Mouse (Mus musculus): ENCODE data around the gene Cyp2j5. TPM values are rescaled to one million over a fixed set of nuclear protein-coding genes. Genes with fewer than 3 reads are reported as not detected.
"Not testable (repeated sequence)": the region's sequence is repeated elsewhere in the genome, so short reads cannot be mapped to it uniquely, and the experiment has no call there.

Cyp2j5 gene
- polyA plus RNA-seq, 1 experiment from 2014 or later: not detected

DNA sequence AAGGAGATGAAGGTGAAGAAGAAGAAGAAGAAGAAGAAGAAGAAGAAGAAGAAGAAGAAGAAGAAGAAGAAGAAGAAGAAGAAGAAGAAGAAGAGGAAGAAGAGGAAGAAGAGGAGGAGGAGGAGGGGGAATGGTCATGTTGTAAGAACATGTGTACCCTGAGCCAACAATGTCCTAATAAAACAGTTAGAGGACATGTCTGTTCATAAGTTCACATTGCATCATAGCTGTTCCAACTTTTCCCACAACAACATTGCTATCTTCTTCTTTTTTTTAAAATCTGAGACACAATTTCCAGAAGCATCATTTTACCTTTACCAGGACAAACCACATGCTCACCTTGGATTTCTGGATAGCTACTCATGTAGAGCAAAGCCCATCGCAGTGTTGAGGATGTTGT lies 28.5 kb downstream of the Cyp2j5 start:
- H3K36me3 ChIP-seq: no peaks in the 10 kb centered on the region
- WGBS: 80% methylated on average over 1 of the region's 1 CpGs
- ATAC-seq (ENCODE audit: insufficient number of reproducible peaks, low FRiP score, low TSS enrichment, low read depth): no peak
- H3K9ac ChIP-seq: no peak overlapping the region
- H3K4me3 ChIP-seq (replicated peaks): no peak overlapping the region
- no peaks in the 10 kb centered on the region for H3K4me1 ChIP-seq
- H3K27me3 ChIP-seq: no peaks in the 10 kb centered on the region
- no peaks in the 10 kb centered on the region for H3K9me3 ChIP-seq (replicated peaks)
- no peak overlapping the region for H3K27ac ChIP-seq (replicated peaks)
- no peak overlapping the region for H3K4me2 ChIP-seq (replicated peaks)

DNA sequence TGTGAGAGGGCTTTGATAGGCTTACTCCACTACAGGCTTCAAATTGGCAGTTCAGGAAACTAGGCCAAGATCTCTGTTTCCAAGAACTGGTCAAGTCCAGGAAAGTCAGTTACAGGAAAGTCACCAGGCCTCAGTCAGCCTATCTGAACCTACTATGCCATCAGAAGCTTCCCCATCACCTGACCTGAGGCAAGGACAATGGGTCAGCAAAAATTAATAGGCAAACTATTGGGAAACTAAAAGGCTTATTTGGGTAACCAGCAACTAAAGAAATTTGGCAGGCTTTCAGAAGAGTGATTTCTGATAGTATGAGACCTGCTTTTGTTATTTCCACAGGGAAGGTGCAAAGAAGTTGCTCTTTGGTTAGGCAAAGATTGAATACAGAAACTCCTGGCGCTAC lies 41.5 kb downstream of the Cyp2j5 start:
- no peaks in the 10 kb centered on the region for H3K4me1 ChIP-seq
- no peak overlapping the region for H3K4me3 ChIP-seq (replicated peaks)
- H3K27ac ChIP-seq (replicated peaks): no peak overlapping the region
- H3K36me3 ChIP-seq: no peaks in the 10 kb centered on the region
- no peaks in the 10 kb centered on the region for H3K27me3 ChIP-seq
- no peak for ATAC-seq (ENCODE audit: insufficient number of reproducible peaks, low FRiP score, low TSS enrichment, low read depth)
- 86% methylated on average over 1 of the region's 1 CpGs for WGBS
- H3K9me3 ChIP-seq (replicated peaks): no peaks in the 10 kb centered on the region
- no peak overlapping the region for H3K9ac ChIP-seq
- no peak overlapping the region for H3K4me2 ChIP-seq (replicated peaks)

DNA sequence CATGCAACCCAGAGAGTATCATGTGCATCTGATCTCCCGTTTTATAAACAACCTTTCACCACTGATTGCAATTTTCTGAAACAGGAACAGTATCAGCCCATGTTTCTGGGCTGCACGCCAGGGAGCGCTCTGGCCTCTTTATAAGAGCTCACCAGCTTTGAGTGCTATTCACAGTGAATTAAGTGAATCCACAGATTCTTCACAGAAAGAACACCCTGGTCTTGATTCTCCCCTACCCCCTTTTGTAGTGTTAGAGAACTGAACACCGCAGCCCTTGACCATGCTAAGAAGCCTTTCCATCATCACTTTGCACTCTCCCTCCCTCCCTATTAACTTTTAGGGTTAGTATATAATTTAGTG lies 72.2 kb downstream of the Cyp2j5 start:
- H3K4me2 ChIP-seq (replicated peaks): peak overlapping the region; percentile 49
- peak overlapping the region; percentile 79; the same call in 1 of the 2 replicates for H3K27ac ChIP-seq (replicated peaks)
- peak overlapping the region; percentile 45 for H3K4me3 ChIP-seq (replicated peaks)
- peaks cover 8% of the 10 kb centered on the region for H3K4me1 ChIP-seq
- ATAC-seq (ENCODE audit: insufficient number of reproducible peaks, low FRiP score, low TSS enrichment, low read depth): no peak
- no peaks in the 10 kb centered on the region for H3K36me3 ChIP-seq
- no peaks in the 10 kb centered on the region for H3K27me3 ChIP-seq
- H3K9ac ChIP-seq: no peak overlapping the region
- H3K9me3 ChIP-seq (replicated peaks): no peaks in the 10 kb centered on the region
- 20% methylated on average over 4 of the region's 4 CpGs for WGBS

DNA sequence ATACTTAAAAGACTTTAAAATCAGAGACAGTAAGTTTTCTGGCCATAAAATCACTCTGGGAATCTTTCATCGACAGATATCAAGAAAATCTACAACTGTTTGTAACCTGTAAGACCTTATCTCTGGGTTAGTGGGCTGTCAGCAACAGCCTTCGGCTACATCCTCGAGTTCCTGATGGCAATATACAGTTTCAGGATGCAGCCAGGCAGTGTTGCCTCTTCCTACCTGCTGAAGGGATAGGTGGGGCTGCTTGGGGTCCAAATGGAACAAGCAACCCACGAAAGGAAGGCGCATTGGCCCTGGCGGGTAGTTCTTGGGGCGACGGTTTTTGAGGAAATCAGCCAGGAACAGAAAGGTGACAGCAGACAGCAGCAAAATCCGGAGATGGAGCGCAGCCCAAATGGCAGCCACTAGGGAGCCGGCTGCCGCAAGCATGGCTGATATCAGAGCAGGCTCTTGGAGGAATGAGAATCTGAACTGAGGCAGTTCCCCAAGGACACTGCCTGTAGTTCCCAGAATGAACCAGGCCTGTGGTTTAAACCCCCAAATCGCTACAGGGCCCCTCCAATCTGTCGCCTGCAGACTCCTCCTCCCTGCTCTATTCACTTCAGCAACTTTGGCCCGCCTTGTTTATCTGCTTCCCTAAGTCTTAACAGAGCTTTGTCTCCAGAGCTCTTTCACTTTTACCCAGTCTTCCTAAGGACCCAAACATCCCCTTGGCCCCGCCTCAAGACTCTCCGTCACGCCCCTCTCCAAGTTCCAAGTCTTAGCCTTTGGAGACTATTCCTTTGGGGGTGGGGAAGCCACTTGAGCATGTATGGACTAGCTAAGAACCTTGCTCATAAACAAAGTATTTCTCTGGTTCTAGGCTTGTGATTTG lies 72.8 kb downstream of the Cyp2j5 start, which contains the start of gene Cyp2j9:
Gene Cyp2j9 (minus strand): TSS at position 668 of the 880 bp plus-strand sequence.
- no peaks in the 10 kb centered on the region for H3K27me3 ChIP-seq
- peak within 1 kb of the TSS; percentile 49 for H3K4me2 ChIP-seq (replicated peaks)
- peak within 1 kb of the TSS; percentile 79 for H3K27ac ChIP-seq (replicated peaks)
- peak; percentile 82 for ATAC-seq (ENCODE audit: insufficient number of reproducible peaks, low FRiP score, low TSS enrichment, low read depth)
- H3K4me3 ChIP-seq (replicated peaks): peak within 1 kb of the TSS; percentile 45
- WGBS: 4% methylated on average over 18 of the region's 18 CpGs
- H3K36me3 ChIP-seq: no peaks in the 10 kb centered on the region
- H3K9ac ChIP-seq: peak within 1 kb of the TSS; percentile 12
- H3K9me3 ChIP-seq (replicated peaks): no peaks in the 10 kb centered on the region
- peaks cover 8% of the 10 kb centered on the region for H3K4me1 ChIP-seq

DNA sequence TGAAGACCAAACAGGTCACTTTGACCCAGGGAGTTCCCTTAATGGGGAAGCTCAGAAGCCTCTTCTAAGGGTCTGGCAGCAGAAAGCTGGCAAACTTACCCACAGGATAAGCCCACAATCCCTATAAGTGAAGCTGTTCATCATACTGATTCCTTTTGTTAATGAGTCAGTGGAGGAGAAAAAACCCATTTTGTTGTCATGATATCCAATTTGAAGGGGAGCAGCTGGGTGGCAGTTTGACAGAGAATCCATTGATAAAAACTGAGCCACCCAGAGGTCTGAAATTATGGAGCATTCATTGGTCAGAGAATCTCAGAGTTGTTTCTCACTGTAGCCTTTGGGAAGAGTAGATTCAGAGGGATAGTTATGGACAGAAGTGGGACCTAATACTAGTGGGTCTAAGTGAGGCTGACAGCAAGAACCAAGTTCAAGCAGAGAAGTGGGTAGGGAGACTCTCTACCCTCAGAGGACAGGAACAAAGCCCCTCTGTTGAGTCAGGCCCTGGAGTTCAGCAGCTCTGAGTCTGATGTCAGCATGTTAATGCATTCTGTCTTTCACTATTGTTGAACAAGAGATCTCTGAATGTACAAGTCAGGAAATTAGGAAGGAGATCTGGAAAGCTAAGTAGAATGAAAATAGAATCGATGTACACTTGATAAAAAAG lies 82.4 kb downstream of the Cyp2j5 start:
- no peak overlapping the region for H3K4me2 ChIP-seq (replicated peaks)
- no peaks in the 10 kb centered on the region for H3K9me3 ChIP-seq (replicated peaks)
- H3K36me3 ChIP-seq: no peaks in the 10 kb centered on the region
- H3K27me3 ChIP-seq: no peaks in the 10 kb centered on the region
- WGBS: 66% methylated on average over 1 of the region's 1 CpGs
- H3K9ac ChIP-seq: no peak overlapping the region
- H3K4me3 ChIP-seq (replicated peaks): no peak overlapping the region
- no peak for ATAC-seq (ENCODE audit: insufficient number of reproducible peaks, low FRiP score, low TSS enrichment, low read depth)
- H3K4me1 ChIP-seq: no peaks in the 10 kb centered on the region
- no peak overlapping the region for H3K27ac ChIP-seq (replicated peaks)

DNA sequence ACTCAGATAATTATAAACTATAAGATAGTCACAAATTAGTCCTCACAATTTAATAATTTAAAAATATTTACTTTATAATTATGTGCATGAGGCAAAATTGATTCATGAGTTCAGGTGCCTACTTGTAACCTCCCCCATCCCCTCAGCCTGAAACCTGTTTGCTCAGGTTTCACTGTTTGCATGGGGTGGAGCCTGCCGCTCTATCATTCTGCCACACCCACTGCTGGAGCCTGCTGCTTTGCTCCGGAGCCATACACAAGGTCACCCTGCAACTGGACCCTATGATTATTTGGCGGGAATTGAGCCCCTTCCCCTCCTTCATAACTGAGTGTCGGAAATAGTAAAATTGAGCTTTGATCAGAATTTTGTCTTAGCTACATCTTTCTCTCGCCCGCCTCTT lies 83.6 kb downstream of the Cyp2j5 start:
- not testable (repeated sequence) for H3K27me3 ChIP-seq; H3K4me2 ChIP-seq (replicated peaks); H3K27ac ChIP-seq (replicated peaks); H3K9me3 ChIP-seq (replicated peaks); ATAC-seq (ENCODE audit: insufficient number of reproducible peaks, low FRiP score, low TSS enrichment, low read depth); H3K4me3 ChIP-seq (replicated peaks); H3K9ac ChIP-seq; H3K4me1 ChIP-seq; H3K36me3 ChIP-seq
- 48% methylated on average over 6 of the region's 6 CpGs for WGBS

Other genes with a start within 250 kb of the Cyp2j5 start
- gene Cyp2j8, start 156.8 kb downstream of the Cyp2j5 start, polyA plus RNA-seq (2015; fragmentation: Nextera tagmentation; extraction: Ambion mirVana): not detected in 2 replicates
- gene Cyp2j6, start 110.5 kb downstream of the Cyp2j5 start, polyA plus RNA-seq (2015; fragmentation: Nextera tagmentation; extraction: Ambion mirVana): 8.1 and 8.6 TPM in 2 replicates
- gene Cyp2j9, start 72.6 kb downstream of the Cyp2j5 start, polyA plus RNA-seq (2015; fragmentation: Nextera tagmentation; extraction: Ambion mirVana): 2.8 and 3.2 TPM in 2 replicates
- 1.0 and 1.5 TPM in 2 replicates for gene Gm12695, start 121.0 kb upstream of the Cyp2j5 start, polyA plus RNA-seq (2015; fragmentation: Nextera tagmentation; extraction: Ambion mirVana)